Mouse (Mus musculus) CD4-positive helper T cell, adult 2 months (primary cell): ENCODE results near the gene Ifrd2.

Experiments
- DNase-seq: peaks from one replicate; pipeline ENCODE4 v3.0.0-alpha.2; 2012; ENCODE audit warnings: low read depth, missing footprints, low spot score

Gene Ifrd2

GRCm38 (mm10) chr9:107575579-107576356, 11.7 kb upstream of the Ifrd2 start:
- no peak for DNase-seq

- DNase-seq = no peak
These were observed 10.9 kb upstream of the Ifrd2 start, which contains the start of gene Hyal1 for GRCm38 (mm10) chr9:107576357-107577107. TSS of gene Hyal1 (plus strand) at chr9:107576927.

- no peak for DNase-seq
These were observed 9.6 kb upstream of the Ifrd2 start for GRCm38 (mm10) chr9:107577871-107578270.

GRCm38 (mm10) chr9:107578587-107578986, 8.9 kb upstream of the Ifrd2 start, which contains the start of gene Naa80:
TSS of gene Naa80 (plus strand) at chr9:107578887.
- no peak for DNase-seq

- no peak for DNase-seq
These were observed 8.2 kb upstream of the Ifrd2 start for GRCm38 (mm10) chr9:107579023-107579900.

- DNase-seq = peak; percentile 91
These were observed 6.7 kb upstream of the Ifrd2 start, which contains the start of gene Hyal3 for GRCm38 (mm10) chr9:107580501-107581317. TSS of gene Hyal3 (plus strand) at chr9:107580818.

- no peak for DNase-seq
These were observed 5.9 kb upstream of the Ifrd2 start for GRCm38 (mm10) chr9:107581584-107581983.

- no peak for DNase-seq
These were observed 4.9 kb upstream of the Ifrd2 start for GRCm38 (mm10) chr9:107582509-107583062.

- DNase-seq = no peak
These were observed 4.3 kb upstream of the Ifrd2 start for GRCm38 (mm10) chr9:107583174-107583573.

- DNase-seq = no peak
These were observed 938 bp upstream of the Ifrd2 start for GRCm38 (mm10) chr9:107586504-107586903.

- DNase-seq = no peak
These were observed 594 bp downstream of the Ifrd2 start for GRCm38 (mm10) chr9:107587833-107588639.

- DNase-seq = no peak
These were observed 2.8 kb downstream of the Ifrd2 start for GRCm38 (mm10) chr9:107590058-107590772.

GRCm38 (mm10) chr9:107590773-107591060, 3.3 kb downstream of the Ifrd2 start:
- DNase-seq = no peak

GRCm38 (mm10) chr9:107593101-107593976, 5.9 kb downstream of the Ifrd2 start:
- DNase-seq = no peak

GRCm38 (mm10) chr9:107594281-107595062, 7.0 kb downstream of the Ifrd2 start:
- DNase-seq = no peak

- DNase-seq = no peak
These were observed 9.5 kb downstream of the Ifrd2 start for GRCm38 (mm10) chr9:107596619-107597569.
